Mouse (Mus musculus) layer of hippocampus, adult 8-10 months (tissue): Measurements from ENCODE around the gene March1. TPM values are rescaled to one million over a fixed set of nuclear protein-coding genes. Genes with fewer than 3 reads are reported as not detected.
"Not testable (repeated sequence)": the region's sequence is repeated elsewhere in the genome, so short reads cannot be mapped to it uniquely, and the experiment has no call there.

Source experiments
- DNase-seq, 2 experiments: peaks; one replicate each; pipeline ENCODE4 v3.0.0; 2022; ENCODE audit warnings: low spot score in 2 of 2
- total RNA-seq, 4 experiments: library from RNA; stranded (reverse); gene quantifications; 2 replicates each; pipeline ENCODE4 v1.2.4; 2022

Gene March1
- total RNA-seq, 4 experiments from 2014 or later = 41.5 to 49.0 (median 45.3) TPM

GRCm38 (mm10) chr8:66406596-66407361, 789.1 kb downstream of the March1 start:
- no peak for DNase-seq

- no peak for DNase-seq
Observed at GRCm38 (mm10) chr8:66410080-66410615, 792.4 kb downstream of the March1 start.

GRCm38 (mm10) chr8:66413101-66413500, 795.4 kb downstream of the March1 start:
- no peak for DNase-seq

GRCm38 (mm10) chr8:66415234-66415633, 797.5 kb downstream of the March1 start:
- DNase-seq = no peak

- DNase-seq = not testable (repeated sequence)
Observed at GRCm38 (mm10) chr8:66417591-66417990, 799.9 kb downstream of the March1 start.

- DNase-seq = no peak
Observed at GRCm38 (mm10) chr8:66430639-66431038, 812.9 kb downstream of the March1 start.

GRCm38 (mm10) chr8:66433577-66433976, 815.9 kb downstream of the March1 start:
- DNase-seq = no peak

- DNase-seq = no peak
Observed at GRCm38 (mm10) chr8:66436804-66437203, 819.1 kb downstream of the March1 start.

GRCm38 (mm10) chr8:66437929-66438328, 820.2 kb downstream of the March1 start:
- no peak for DNase-seq

- no peak for DNase-seq
Observed at GRCm38 (mm10) chr8:66438468-66438867, 820.8 kb downstream of the March1 start.

- no peak for DNase-seq
Observed at GRCm38 (mm10) chr8:66441123-66441522, 823.4 kb downstream of the March1 start.

GRCm38 (mm10) chr8:66442778-66443177, 825.1 kb downstream of the March1 start:
- peak in 1 of 2 experiments; percentile 26 for DNase-seq

- DNase-seq = no peak
Observed at GRCm38 (mm10) chr8:66444141-66444540, 826.4 kb downstream of the March1 start.

GRCm38 (mm10) chr8:66445351-66445750, 827.7 kb downstream of the March1 start:
- DNase-seq = no peak

- peak; percentile 14 to 54 for DNase-seq
Observed at GRCm38 (mm10) chr8:66450691-66451090, 833.0 kb downstream of the March1 start.

GRCm38 (mm10) chr8:66457057-66457456, 839.4 kb downstream of the March1 start:
- DNase-seq = no peak

- DNase-seq = no peak
Observed at GRCm38 (mm10) chr8:66469821-66470220, 852.1 kb downstream of the March1 start.

GRCm38 (mm10) chr8:66476880-66477279, 859.2 kb downstream of the March1 start:
- DNase-seq = no peak

- DNase-seq = peak; percentile 77 to 83
Observed at GRCm38 (mm10) chr8:66486084-66486763, 868.5 kb downstream of the March1 start, which contains the start of gene Tma16. Gene Tma16, minus strand, starts transcription at chr8:66486530.

- DNase-seq = no peak
Observed at GRCm38 (mm10) chr8:66488556-66488955, 870.9 kb downstream of the March1 start.

GRCm38 (mm10) chr8:66490624-66491023, 872.9 kb downstream of the March1 start:
- DNase-seq = no peak

- no peak for DNase-seq
Observed at GRCm38 (mm10) chr8:66494496-66494895, 876.8 kb downstream of the March1 start.
